Mouse (Mus musculus) lung, adult 2 months (tissue): ENCODE data around the gene T2.

Experiments
- CTCF ChIP-seq: fragments of 200-500 bp; IDR thresholded peaks from 2 replicates; pipeline ENCODE4 v1.5.1; 2011; ENCODE audit warnings: mild to moderate bottlenecking, low read length, control low read depth; ENCODE audit not compliant: insufficient read depth
- POLR2A ChIP-seq: fragments of 200-500 bp; IDR thresholded peaks from 2 replicates; pipeline ENCODE4 v1.6.1; 2011; ENCODE audit warnings: low read depth, mild to moderate bottlenecking, control low read depth, low read length, borderline replicate concordance; ENCODE audit errors: extremely low read depth

DNA sequence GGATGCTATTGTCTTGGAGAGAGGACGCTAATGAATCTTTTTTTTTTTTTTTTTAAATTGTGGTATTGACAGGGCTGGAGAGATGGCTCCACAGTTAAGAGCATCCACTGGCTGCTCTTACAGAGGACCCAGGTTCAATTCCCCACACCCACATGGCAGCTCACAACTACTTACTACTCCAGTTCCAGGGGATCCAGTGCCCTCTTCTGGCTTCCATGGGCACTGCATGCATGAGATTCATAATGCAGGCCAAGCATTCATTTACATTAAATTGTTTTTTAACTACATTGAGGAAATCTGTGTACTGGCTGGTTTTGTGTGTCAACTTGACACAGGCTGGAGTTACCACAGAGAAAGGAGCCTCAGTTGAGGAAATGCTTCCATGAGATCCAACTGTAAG lies 64.9 kb downstream of the T2 start:
- no peak for TF ChIP-seq CTCF
- TF ChIP-seq POLR2A, result no peak
